Mouse (Mus musculus) olfactory bulb, adult 2 months (tissue): ENCODE data around the gene Sgca.

Source experiments
- CTCF ChIP-seq: fragments of 200-500 bp; IDR thresholded peaks from 2 replicates; pipeline ENCODE4 v1.5.1; 2012; ENCODE audit warnings: low read depth, mild to moderate bottlenecking, low read length, moderate library complexity; ENCODE audit not compliant: insufficient read depth
- POLR2A ChIP-seq: fragments of 200-500 bp; IDR thresholded peaks from 2 replicates; pipeline ENCODE4 v1.6.1; 2012; ENCODE audit warnings: mild to moderate bottlenecking, low read depth, low read length, moderate library complexity; ENCODE audit not compliant: insufficient read depth

GRCm38 (mm10) chr11:95000548-95000947 is 24.4 kb upstream of the Sgca start:
- TF ChIP-seq POLR2A: no peak
- TF ChIP-seq CTCF: no peak
